Mouse (Mus musculus): ENCODE measurements around the gene Tead4. TPM values are rescaled to one million over a fixed set of nuclear protein-coding genes. Genes with fewer than 3 reads are reported as not detected.

The Tead4 gene
- polyA plus RNA-seq, 1 experiment: 9.1 TPM

DNA sequence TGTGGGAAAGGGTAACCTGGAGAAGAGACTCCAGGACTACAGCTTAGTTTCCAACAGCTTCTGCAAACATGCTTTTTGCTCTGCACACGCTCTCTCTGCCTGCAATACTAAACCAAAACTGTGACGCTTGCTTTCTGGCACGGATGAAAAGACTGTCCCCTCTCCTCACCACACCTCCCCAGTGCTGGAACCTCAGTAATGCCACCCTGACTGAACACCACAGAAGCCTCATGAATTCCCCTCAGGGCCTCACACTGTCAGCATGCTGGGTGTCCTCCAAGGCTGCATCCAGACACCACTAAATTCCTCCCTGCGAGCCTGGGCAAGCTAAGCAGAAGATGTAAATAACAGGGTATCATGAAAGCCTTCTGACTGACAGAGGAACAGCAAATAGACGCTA is 38.3 kb upstream of the Tead4 start:
- TF ChIP-seq MYOG (IDR thresholded peaks at IDR 0.05; ENCODE audit: control insufficient read depth, extremely low read depth, insufficient read length): no peak
- TF ChIP-seq CTCF (IDR thresholded peaks at IDR 0.05; ENCODE audit: control insufficient read depth, insufficient read depth, insufficient read length): no peak
- TF ChIP-seq CEBPB (IDR thresholded peaks at IDR 0.05; ENCODE audit: low read depth): no peak
- no peak for TF ChIP-seq FOSL1 (IDR thresholded peaks at IDR 0.05; ENCODE audit: insufficient read depth, low read length, poor library complexity, severe bottlenecking)
- no peak for TF ChIP-seq USF1 (IDR thresholded peaks at IDR 0.05; ENCODE audit: low read depth)
- TF ChIP-seq MAX (IDR thresholded peaks at IDR 0.05): no peak
- no peak for TF ChIP-seq MYOD1 (IDR thresholded peaks at IDR 0.05; ENCODE audit: control insufficient read depth, insufficient read length, low read depth)
- Histone ChIP-seq H3K4me3 (ENCODE audit: insufficient read depth, poor library complexity, severe bottlenecking) (no peak overlapping the region), H3K27me3 (ENCODE audit: control insufficient read depth, insufficient read depth, insufficient read length) (no peaks in the 10 kb centered on the region)

DNA sequence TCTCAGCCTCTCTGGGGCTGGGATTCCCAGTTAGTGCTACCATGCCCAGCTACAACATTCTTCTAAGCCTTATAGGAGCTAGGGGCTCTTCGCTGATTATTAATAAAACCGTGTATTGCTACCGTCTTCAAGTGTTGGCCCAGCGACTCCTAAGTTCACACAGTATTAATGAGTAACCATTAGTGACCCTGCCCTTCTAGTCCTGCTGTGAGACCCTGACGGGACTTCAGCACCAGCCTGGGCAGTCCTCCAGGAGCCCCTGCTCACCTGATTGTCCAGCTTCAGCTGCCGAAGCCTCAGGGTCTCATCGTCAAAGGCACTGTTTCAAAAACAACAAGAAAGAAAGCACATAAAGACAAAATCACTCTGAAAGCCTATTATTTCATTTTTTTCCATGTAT is 36.8 kb upstream of the Tead4 start:
- Histone ChIP-seq H3K27me3 (ENCODE audit: control insufficient read depth, insufficient read depth, insufficient read length) (no peaks in the 10 kb centered on the region), H3K79me2 (ENCODE audit: control insufficient read depth, insufficient read depth) (no peaks in the 10 kb centered on the region), H3ac (ENCODE audit: control insufficient read depth, insufficient read length, low read depth) (no peak overlapping the region), H3K36me3 (ENCODE audit: control insufficient read depth, insufficient read depth) (peaks cover 13% of the 10 kb centered on the region), H3K79me3 (ENCODE audit: low read depth) (no peaks in the 10 kb centered on the region), H3K4me3 (ENCODE audit: insufficient read depth, poor library complexity, severe bottlenecking) (no peak overlapping the region)
- no peak for TF ChIP-seq MYOG (IDR thresholded peaks at IDR 0.05; ENCODE audit: control insufficient read depth, extremely low read depth, insufficient read length)
- TF ChIP-seq MAX (IDR thresholded peaks at IDR 0.05): no peak
- no peak for TF ChIP-seq USF1 (IDR thresholded peaks at IDR 0.05; ENCODE audit: low read depth)
- TF ChIP-seq CTCF (IDR thresholded peaks at IDR 0.05; ENCODE audit: control insufficient read depth, insufficient read depth, insufficient read length): no peak
- no peak for TF ChIP-seq CEBPB (IDR thresholded peaks at IDR 0.05; ENCODE audit: low read depth)

More for the DNA sequence above, 38.3 kb upstream of the Tead4 start:
- H3ac ChIP-seq (ENCODE audit: control insufficient read depth, insufficient read length, low read depth): no peak overlapping the region
- no peaks in the 10 kb centered on the region for H3K79me2 ChIP-seq (ENCODE audit: control insufficient read depth, insufficient read depth)
- H3K36me3 ChIP-seq (ENCODE audit: control insufficient read depth, insufficient read depth): peaks cover 13% of the 10 kb centered on the region
- H3K79me3 ChIP-seq (ENCODE audit: low read depth): peaks cover 2% of the 10 kb centered on the region

DNA sequence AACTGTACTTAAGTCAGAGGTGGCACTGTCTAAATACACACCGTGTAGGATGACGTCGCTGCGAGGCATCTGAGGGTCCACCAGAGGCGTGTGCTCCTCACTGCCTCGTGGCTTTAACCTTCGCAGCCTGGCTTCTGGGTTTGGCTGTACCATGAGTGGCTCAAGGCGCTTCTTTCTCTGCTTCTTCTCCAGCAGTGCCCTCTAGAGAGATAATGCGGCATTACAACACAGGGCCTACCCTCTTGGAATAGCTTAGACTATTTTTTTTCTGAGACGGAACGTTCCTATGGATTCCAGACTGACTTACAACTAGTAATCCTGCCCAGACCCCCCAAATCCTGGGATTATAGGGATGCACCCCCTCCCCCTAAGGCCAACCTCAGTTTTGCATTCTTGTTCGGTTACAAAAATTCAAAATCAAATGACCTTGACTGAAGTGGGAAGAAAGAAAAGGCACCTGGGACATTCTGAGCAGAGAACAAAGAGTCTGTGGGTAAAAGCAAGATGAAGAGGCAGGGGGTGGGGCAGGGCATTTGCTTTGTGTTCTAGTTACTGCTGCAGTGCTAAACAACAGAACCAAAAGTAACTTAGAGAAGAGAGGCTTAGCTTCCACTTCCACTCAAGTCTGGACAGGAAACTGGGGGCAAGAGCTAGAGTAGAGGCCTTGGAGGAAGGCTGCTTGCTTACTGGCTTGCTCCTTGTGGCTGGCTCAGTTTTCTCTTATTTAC is 33.9 kb upstream of the Tead4 start:
- Histone ChIP-seq H3K79me2 (ENCODE audit: control insufficient read depth, insufficient read depth) (no peaks in the 10 kb centered on the region), H3K79me3 (ENCODE audit: low read depth) (no peaks in the 10 kb centered on the region), H3K27me3 (ENCODE audit: control insufficient read depth, insufficient read depth, insufficient read length) (no peaks in the 10 kb centered on the region), H3K36me3 (ENCODE audit: control insufficient read depth, insufficient read depth) (peaks cover 13% of the 10 kb centered on the region), H3ac (ENCODE audit: control insufficient read depth, insufficient read length, low read depth) (no peak overlapping the region), H3K4me3 (ENCODE audit: insufficient read depth, poor library complexity, severe bottlenecking) (no peak overlapping the region)
- TF ChIP-seq CTCF (IDR thresholded peaks at IDR 0.05; ENCODE audit: control insufficient read depth, insufficient read depth, insufficient read length) (peak; percentile 5), USF1 (IDR thresholded peaks at IDR 0.05; ENCODE audit: low read depth) (no peak)

DNA sequence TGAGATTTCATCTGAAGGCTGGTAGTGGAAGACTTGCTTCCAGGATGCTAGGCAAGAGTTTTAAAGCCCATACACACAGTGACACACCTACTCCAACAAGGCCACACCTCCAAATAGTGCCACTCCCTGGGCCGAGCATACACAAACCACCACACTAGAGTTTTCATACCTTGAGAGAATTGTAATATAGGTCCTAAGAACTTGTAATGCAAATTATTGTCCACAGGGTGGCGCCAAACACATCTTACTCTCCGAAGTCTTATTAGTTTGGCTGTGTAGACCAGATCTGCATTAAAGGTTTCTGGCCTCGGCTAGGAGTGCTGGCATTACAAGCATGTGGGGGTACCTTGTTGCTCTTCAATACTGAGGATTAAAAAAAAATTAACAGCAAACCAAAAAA is 17.7 kb upstream of the Tead4 start:
- H3K79me2 ChIP-seq (ENCODE audit: control insufficient read depth, insufficient read depth): no peaks in the 10 kb centered on the region
- H3K27me3 ChIP-seq (ENCODE audit: control insufficient read depth, insufficient read depth, insufficient read length): no peaks in the 10 kb centered on the region
- H3K79me3 ChIP-seq (ENCODE audit: low read depth): no peaks in the 10 kb centered on the region
- TF ChIP-seq MAX (IDR thresholded peaks at IDR 0.05) (no peak), MYOD1 (IDR thresholded peaks at IDR 0.05; ENCODE audit: control insufficient read depth, insufficient read length, low read depth) (no peak), CTCF (IDR thresholded peaks at IDR 0.05; ENCODE audit: control insufficient read depth, insufficient read depth, insufficient read length) (peak; percentile 11)
- peaks cover 16% of the 10 kb centered on the region for H3K36me3 ChIP-seq (ENCODE audit: control insufficient read depth, insufficient read depth)
- H3ac ChIP-seq (ENCODE audit: control insufficient read depth, insufficient read length, low read depth): no peak overlapping the region
- H3K4me3 ChIP-seq (ENCODE audit: insufficient read depth, poor library complexity, severe bottlenecking): no peak overlapping the region

DNA sequence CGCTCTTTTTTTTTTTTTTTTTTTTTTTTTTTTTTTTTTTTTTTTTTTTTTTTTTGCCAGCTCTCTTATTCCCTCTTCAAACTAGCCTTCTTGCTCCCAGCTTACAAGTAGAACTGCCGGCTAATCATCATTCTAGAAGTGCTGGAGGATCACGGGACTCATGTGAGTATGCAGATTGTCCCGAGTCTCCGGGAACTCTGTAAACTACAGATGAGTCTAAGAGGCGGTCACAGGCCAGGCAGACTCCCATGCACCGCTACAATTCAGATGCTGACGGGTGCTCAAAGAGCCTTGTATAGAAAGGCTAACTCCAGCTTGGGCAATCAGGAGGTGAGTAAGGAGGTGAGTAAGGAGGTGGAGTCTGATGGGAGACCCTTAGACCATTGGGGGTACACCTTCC is 15.0 kb upstream of the Tead4 start:
- no peaks in the 10 kb centered on the region for H3K36me3 ChIP-seq (ENCODE audit: control insufficient read depth, insufficient read depth)
- no peaks in the 10 kb centered on the region for H3K79me2 ChIP-seq (ENCODE audit: control insufficient read depth, insufficient read depth)
- no peak overlapping the region for H3K4me3 ChIP-seq (ENCODE audit: insufficient read depth, poor library complexity, severe bottlenecking)
- no peaks in the 10 kb centered on the region for H3K27me3 ChIP-seq (ENCODE audit: control insufficient read depth, insufficient read depth, insufficient read length)
- no peaks in the 10 kb centered on the region for H3K79me3 ChIP-seq (ENCODE audit: low read depth)
- TF ChIP-seq MAX (IDR thresholded peaks at IDR 0.05): no peak
- no peak for TF ChIP-seq CEBPB (IDR thresholded peaks at IDR 0.05; ENCODE audit: low read depth)
- no peak for TF ChIP-seq CTCF (IDR thresholded peaks at IDR 0.05; ENCODE audit: control insufficient read depth, insufficient read depth, insufficient read length)
- TF ChIP-seq USF1 (IDR thresholded peaks at IDR 0.05; ENCODE audit: low read depth): no peak
- no peak for TF ChIP-seq FOSL1 (IDR thresholded peaks at IDR 0.05; ENCODE audit: insufficient read depth, low read length, poor library complexity, severe bottlenecking)
- TF ChIP-seq MYOD1 (IDR thresholded peaks at IDR 0.05; ENCODE audit: control insufficient read depth, insufficient read length, low read depth): no peak
- no peak for TF ChIP-seq MYOG (IDR thresholded peaks at IDR 0.05; ENCODE audit: control insufficient read depth, extremely low read depth, insufficient read length)
- no peak overlapping the region for H3ac ChIP-seq (ENCODE audit: control insufficient read depth, insufficient read length, low read depth)

DNA sequence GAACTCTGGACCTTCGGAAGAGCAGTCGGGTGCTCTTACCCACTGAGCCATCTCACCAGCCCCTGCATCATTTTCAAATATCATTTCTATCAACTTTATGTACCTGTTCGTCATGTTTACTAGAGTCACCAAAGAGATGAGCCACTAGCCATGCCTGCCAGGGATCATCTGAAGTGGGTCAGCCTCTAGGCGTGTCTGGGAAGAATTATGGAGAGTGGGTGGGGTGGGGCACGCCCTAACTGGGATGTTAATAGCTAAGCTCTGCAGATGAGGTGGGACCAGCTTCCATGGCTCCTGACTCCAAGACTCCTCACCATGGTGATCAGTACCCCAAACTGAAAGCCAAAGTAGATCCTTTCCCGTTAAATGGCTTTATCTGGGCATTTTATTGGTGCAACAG is 14.2 kb upstream of the Tead4 start:
- no peak overlapping the region for H3K4me3 ChIP-seq (ENCODE audit: insufficient read depth, poor library complexity, severe bottlenecking)
- TF ChIP-seq USF1 (IDR thresholded peaks at IDR 0.05; ENCODE audit: low read depth) (no peak), MYOG (IDR thresholded peaks at IDR 0.05; ENCODE audit: control insufficient read depth, extremely low read depth, insufficient read length) (no peak), CTCF (IDR thresholded peaks at IDR 0.05; ENCODE audit: control insufficient read depth, insufficient read depth, insufficient read length) (no peak), MYOD1 (IDR thresholded peaks at IDR 0.05; ENCODE audit: control insufficient read depth, insufficient read length, low read depth) (no peak), MAX (IDR thresholded peaks at IDR 0.05) (no peak), FOSL1 (IDR thresholded peaks at IDR 0.05; ENCODE audit: insufficient read depth, low read length, poor library complexity, severe bottlenecking) (no peak), CEBPB (IDR thresholded peaks at IDR 0.05; ENCODE audit: low read depth) (no peak)
- H3K36me3 ChIP-seq (ENCODE audit: control insufficient read depth, insufficient read depth): no peaks in the 10 kb centered on the region
- no peaks in the 10 kb centered on the region for H3K27me3 ChIP-seq (ENCODE audit: control insufficient read depth, insufficient read depth, insufficient read length)
- H3ac ChIP-seq (ENCODE audit: control insufficient read depth, insufficient read length, low read depth): no peak overlapping the region
- H3K79me3 ChIP-seq (ENCODE audit: low read depth): no peaks in the 10 kb centered on the region
- no peaks in the 10 kb centered on the region for H3K79me2 ChIP-seq (ENCODE audit: control insufficient read depth, insufficient read depth)

All from C2C12 (cell line).